Mouse (Mus musculus) hindbrain, embryonic 15.5 days (tissue): Measurements from ENCODE around the gene H13. TPM values are rescaled to one million over a fixed set of nuclear protein-coding genes. Genes with fewer than 3 reads are reported as not detected.

ENCODE experiments used
- polyA plus RNA-seq: library from polyadenylated mRNA; unstranded; fragments of >200 nt; fragmentation: Nextera tagmentation; extraction: Ambion mirVana; gene quantifications from 2 replicates; pipeline ENCODE4 v1.2.1, GENCODE M21; 2015

The H13 gene
- polyA plus RNA-seq, 1 experiment from 2014 or later, result 177 TPM

Other genes with a start within 250 kb of the H13 start
- gene Defb23, start 204.8 kb upstream of the H13 start, polyA plus RNA-seq, result not detected in 2 replicates
- not detected in 2 replicates for gene Defb20, start 192.4 kb upstream of the H13 start, polyA plus RNA-seq
- not detected in 2 replicates for gene Defb22, start 179.3 kb upstream of the H13 start, polyA plus RNA-seq
- gene Defb26, start 157.8 kb upstream of the H13 start, polyA plus RNA-seq, result not detected in 2 replicates
- gene Defb28, start 151.2 kb upstream of the H13 start, polyA plus RNA-seq, result not detected in 2 replicates
- not detected in 2 replicates for gene Defb29, start 129.4 kb upstream of the H13 start, polyA plus RNA-seq
- not detected in 2 replicates for gene Gm17416, start 100.1 kb upstream of the H13 start, polyA plus RNA-seq
- gene Defb21, start 96.7 kb upstream of the H13 start, polyA plus RNA-seq, result not detected in 2 replicates
- gene Defb19, start 89.1 kb upstream of the H13 start, polyA plus RNA-seq, result not detected in 2 replicates
- not detected in 2 replicates for gene Defb45, start 70.1 kb upstream of the H13 start, polyA plus RNA-seq
- not detected in 2 replicates for gene Defb36, start 65.1 kb upstream of the H13 start, polyA plus RNA-seq
- gene Defb25, start 46.4 kb upstream of the H13 start, polyA plus RNA-seq, result not detected in 2 replicates
- gene Rem1, start 42.5 kb upstream of the H13 start, polyA plus RNA-seq, result 0.52 and 0.72 TPM in 2 replicates
- 32.6 and 37.3 TPM in 2 replicates for gene Mcts2, start 17.6 kb downstream of the H13 start, polyA plus RNA-seq
- 55.3 and 57.5 TPM in 2 replicates for gene Id1, start 66.8 kb downstream of the H13 start, polyA plus RNA-seq
- 6.3 TPM in 2 replicates for gene Cox4i2, start 84.7 kb downstream of the H13 start, polyA plus RNA-seq
- gene Bcl2l1, start 162.3 kb downstream of the H13 start, polyA plus RNA-seq, result 145 and 155 TPM in 2 replicates
- 17.4 and 22.3 TPM in 2 replicates for gene Tpx2, start 178.5 kb downstream of the H13 start, polyA plus RNA-seq
- gene Mylk2, start 241.9 kb downstream of the H13 start, polyA plus RNA-seq, result 0.05 and 0.08 TPM in 2 replicates